Mouse (Mus musculus) C2C12 (cell line): ENCODE data around the gene Arhgef10l.

Source experiments
- CEBPB ChIP-seq: IDR thresholded peaks from one replicate; pipeline ENCODE4 v1.6.1; 2011; ENCODE audit warnings: low read depth, mild to moderate bottlenecking, control low read depth, moderate library complexity
- CTCF ChIP-seq: IDR thresholded peaks from one replicate; pipeline ENCODE4 v1.5.1; 2011; ENCODE audit not compliant: control insufficient read depth, insufficient read depth, insufficient read length
- FOSL1 ChIP-seq: IDR thresholded peaks from one replicate; pipeline ENCODE4 v1.8.0; 2011; ENCODE audit warnings: mild to moderate bottlenecking, low read length; ENCODE audit not compliant: poor library complexity, insufficient read depth, severe bottlenecking
- MAX ChIP-seq: IDR thresholded peaks from one replicate; pipeline ENCODE4 v1.6.1; 2011; ENCODE audit warnings: mild to moderate bottlenecking, control low read depth
- MYOD1 ChIP-seq: IDR thresholded peaks from one replicate; pipeline ENCODE4 v1.6.1; 2011; ENCODE audit warnings: low read depth; ENCODE audit not compliant: control insufficient read depth, insufficient read length
- MYOG ChIP-seq: IDR thresholded peaks from one replicate; pipeline ENCODE4 v1.6.1; 2011; ENCODE audit not compliant: control insufficient read depth, insufficient read length; ENCODE audit errors: extremely low read depth
- USF1 ChIP-seq: IDR thresholded peaks from one replicate; pipeline ENCODE4 v1.6.1; 2011; ENCODE audit warnings: low read depth, mild to moderate bottlenecking, control low read depth, moderate library complexity

DNA sequence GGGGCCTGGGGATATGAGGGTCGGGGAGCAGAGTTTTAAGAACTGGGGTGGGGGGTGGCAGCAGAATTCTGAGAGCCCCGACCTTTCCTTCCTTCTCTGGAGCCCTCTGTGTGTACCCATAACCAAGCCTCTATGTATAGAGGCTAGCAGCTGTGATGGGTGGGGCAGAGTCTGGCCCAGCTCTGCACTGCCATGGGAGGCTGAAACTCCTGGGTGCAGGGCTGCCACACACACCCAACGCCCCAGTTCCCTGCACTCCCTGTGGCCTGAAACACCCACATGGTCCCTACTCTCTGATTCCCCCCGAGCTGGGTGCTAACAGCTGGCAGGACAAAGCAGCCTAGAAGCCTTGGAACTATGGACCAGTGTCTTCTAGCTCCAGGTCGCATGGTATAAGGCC is 107.6 kb downstream of the Arhgef10l start:
- no peak for TF ChIP-seq CTCF
- no peak for TF ChIP-seq USF1
- TF ChIP-seq CEBPB, result no peak
- no peak for TF ChIP-seq MYOG
- no peak for TF ChIP-seq MAX
- TF ChIP-seq MYOD1, result no peak
- TF ChIP-seq FOSL1, result no peak
